In genomic region chr7:120426625-120427024, GRCm38 (mm10) we compare ENCODE assay signal across 17 mouse cellular contexts. TPM values are rescaled to one million over a fixed set of nuclear protein-coding genes. Genes with fewer than 3 reads are reported as not detected.
DNase-seq lines count a peak whose midpoint lies in the region; ATAC-seq lines count a peak whose summit lies in the region.
"Had no signal": no experiment of that assay in that cellular context is flagged by ENCODE, and none has a peak within 500 bp of the region (broad histone marks: within the 10 kb centered on the region; RNA-seq: fewer than 3 reads in every experiment).

No protein-coding gene starts in this region.

- H3K4me3 ChIP-seq in hindbrain, embryonic 10.5 days = no peak overlapping the region
- H3K4me3 ChIP-seq in hindbrain, embryonic 12.5 days = no peak overlapping the region
- no peak overlapping the region for H3K4me3 ChIP-seq in embryonic facial prominence, embryonic 14.5 days (ENCODE audit: low read depth, low read length)
- H3K4me3 ChIP-seq: erythroblast, embryonic 14.5 days; heart, embryonic 15.5 days; limb, embryonic 12.5 days had no signal

- no peak overlapping the region for H3K9ac ChIP-seq in hindbrain, embryonic 12.5 days
- no peak overlapping the region for H3K9ac ChIP-seq in embryonic facial prominence, embryonic 14.5 days (ENCODE audit: low read depth, low read length)
- H3K9ac ChIP-seq: heart, embryonic 15.5 days; limb, embryonic 12.5 days; liver, postnatal 0 days had no signal

- H3K27ac ChIP-seq in hindbrain, embryonic 10.5 days = no peak overlapping the region
- no peak overlapping the region for H3K27ac ChIP-seq in hindbrain, embryonic 12.5 days
- H3K27ac ChIP-seq in embryonic facial prominence, embryonic 14.5 days (replicated peaks; ENCODE audit: low read depth, low read length) = no peak overlapping the region
- H3K27ac ChIP-seq: heart, embryonic 15.5 days; limb, embryonic 12.5 days; macrophage had no signal

- WGBS in hindbrain, embryonic 10.5 days = 24% methylated on average over 3 of the region's 3 CpGs
- WGBS in hindbrain, embryonic 12.5 days = 25% methylated on average over 3 of the region's 3 CpGs
- 27% methylated on average over 3 of the region's 3 CpGs for WGBS in embryonic facial prominence, embryonic 14.5 days

- no peaks in the 10 kb centered on the region for H3K4me1 ChIP-seq in hindbrain, embryonic 10.5 days (replicated peaks)
- no peaks in the 10 kb centered on the region for H3K4me1 ChIP-seq in hindbrain, embryonic 12.5 days
- H3K4me1 ChIP-seq in embryonic facial prominence, embryonic 14.5 days (ENCODE audit: control insufficient read depth, insufficient read depth, low read length) = no peaks in the 10 kb centered on the region
- H3K4me1 ChIP-seq: heart, embryonic 15.5 days; limb, embryonic 12.5 days had no signal

- intact Hi-C loops in left cerebral cortex, postnatal 25 days (cut with DNase I) = no loop called here

- ATAC-seq in hindbrain, embryonic 12.5 days (ENCODE audit: low FRiP score) = no peak
- no peak for ATAC-seq in embryonic facial prominence, embryonic 14.5 days (ENCODE audit: low read depth)
- ATAC-seq: liver, postnatal 0 days had no signal

- peak; percentile 10 for DNase-seq in hindbrain, embryonic 10.5 days (ENCODE audit: low spot score)
- peak; percentile 39 for DNase-seq in testis, postnatal 10 days (ENCODE audit: low spot score)
- no peak for DNase-seq in testis, postnatal 14 days (ENCODE audit: low spot score)
- DNase-seq in embryonic facial prominence, embryonic 14.5 days (ENCODE audit: low spot score) = peak; percentile 38
- DNase-seq in urinary bladder, postnatal 10 days (ENCODE audit: low spot score) = no peak
- DNase-seq in gastrocnemius, postnatal 4 days (ENCODE audit: low spot score in 2 of 2) = no peak
- no peak for DNase-seq in left cerebral cortex, postnatal 25 days (ENCODE audit: low spot score in 2 of 2)
- DNase-seq: cerebellum, postnatal 25 days; heart, adult 11 months; layer of hippocampus, postnatal 36 days; liver, postnatal 0 days had no signal

- H3K4me2 ChIP-seq in hindbrain, embryonic 12.5 days (replicated peaks) = no peak overlapping the region
- H3K4me2 ChIP-seq in embryonic facial prominence, embryonic 14.5 days (ENCODE audit: low read depth, low read length) = no peak overlapping the region
- H3K4me2 ChIP-seq: heart, embryonic 15.5 days; limb, embryonic 12.5 days had no signal

- H3K36me3 ChIP-seq in hindbrain, embryonic 10.5 days = no peaks in the 10 kb centered on the region
- H3K36me3 ChIP-seq in hindbrain, embryonic 12.5 days = no peaks in the 10 kb centered on the region
- H3K36me3 ChIP-seq in embryonic facial prominence, embryonic 14.5 days (ENCODE audit: control insufficient read depth, insufficient read depth, low read length) = no peaks in the 10 kb centered on the region
- H3K36me3 ChIP-seq: heart, embryonic 15.5 days; limb, embryonic 12.5 days had no signal

- H3K9me3 ChIP-seq in hindbrain, embryonic 10.5 days = no peaks in the 10 kb centered on the region
- no peaks in the 10 kb centered on the region for H3K9me3 ChIP-seq in hindbrain, embryonic 12.5 days (replicated peaks)
- no peaks in the 10 kb centered on the region for H3K9me3 ChIP-seq in embryonic facial prominence, embryonic 14.5 days (ENCODE audit: control insufficient read depth, low read length)
- H3K9me3 ChIP-seq: heart, embryonic 15.5 days; limb, embryonic 12.5 days had no signal

- no peaks in the 10 kb centered on the region for H3K27me3 ChIP-seq in hindbrain, embryonic 10.5 days (ENCODE audit: insufficient read depth, poor library complexity, severe bottlenecking)
- H3K27me3 ChIP-seq in hindbrain, embryonic 12.5 days = no peaks in the 10 kb centered on the region
- no peaks in the 10 kb centered on the region for H3K27me3 ChIP-seq in embryonic facial prominence, embryonic 14.5 days (replicated peaks; ENCODE audit: control insufficient read depth, insufficient read depth, low read length)
- H3K27me3 ChIP-seq: heart, embryonic 15.5 days; limb, embryonic 12.5 days had no signal

RNA-seq across cellular contexts. Expression of gene Abca16, which starts 17.2 kb away (rescaled TPM):
- polyA plus RNA-seq in hindbrain, embryonic 10.5 days (2016; fragmentation: Nextera tagmentation; extraction: Ambion mirVana) = not detected in 2 replicates
- polyA plus RNA-seq in hindbrain, embryonic 12.5 days (2016; fragmentation: Nextera tagmentation; extraction: Ambion mirVana) = not detected in 2 replicates
- not detected in 2 replicates for polyA plus RNA-seq in embryonic facial prominence, embryonic 14.5 days (2014; fragmentation: Nextera tagmentation; extraction: Ambion mirVana)
- total RNA-seq in gastrocnemius, postnatal 4 days (2021) = not detected
- not detected for total RNA-seq in left cerebral cortex, postnatal 25 days (2021)
- total RNA-seq: layer of hippocampus, postnatal 36 days; midbrain, postnatal 0 days had no signal
- polyA plus RNA-seq: erythroblast, embryonic 14.5 days; heart, embryonic 15.5 days; limb, embryonic 12.5 days; liver, postnatal 0 days; macrophage; midbrain, postnatal 0 days had no signal

Comparison
In these comparisons a context has a peak if more than half of its experiments do, and no peak if none do; other contexts are left out.
1. DNase-seq: peak in hindbrain, embryonic 10.5 days (single experiment), testis, postnatal 10 days (single experiment) and embryonic facial prominence, embryonic 14.5 days (single experiment); none in testis, postnatal 14 days (single experiment), urinary bladder, postnatal 10 days (single experiment), gastrocnemius, postnatal 4 days (0 of 2) and left cerebral cortex, postnatal 25 days (0 of 2).